Mouse (Mus musculus) neural tube, embryonic 13.5 days (tissue): ENCODE data around the gene Sh3bp5. TPM values are rescaled to one million over a fixed set of nuclear protein-coding genes. Genes with fewer than 3 reads are reported as not detected.
A peak's percentile ranks its signal among the peaks of the same experiment; 100 is the strongest.

Source experiments
- ATAC-seq: fragments of 200-750 bp; cut with Nextera tagmentation; 2 replicates; pipeline ENCODE4 v1.8.0; 2017; ENCODE audit warnings: low read depth, mild to moderate bottlenecking, moderate TSS enrichment, moderate library complexity
- H3K27ac ChIP-seq: fragments of 300-500 bp; sonication (generic); replicated peaks from 2 replicates; pipeline ENCODE4 v1.5.1; 2015; ENCODE audit warnings: moderate library complexity, mild to moderate bottlenecking, inconsistent platforms
- H3K27me3 ChIP-seq: fragments of 300-500 bp; sonication (generic); 2 replicates; pipeline ENCODE4 v1.6.1; 2015; ENCODE audit warnings: mild to moderate bottlenecking, inconsistent platforms
- H3K36me3 ChIP-seq: fragments of 300-500 bp; sonication (generic); 2 replicates; pipeline ENCODE4 v1.6.1; 2015; ENCODE audit warnings: mild to moderate bottlenecking, inconsistent platforms
- H3K4me1 ChIP-seq: fragments of 300-500 bp; sonication (generic); replicated peaks from 2 replicates; pipeline ENCODE4 v1.6.1; 2015; ENCODE audit warnings: inconsistent platforms
- H3K4me2 ChIP-seq: fragments of 300-500 bp; sonication (generic); 2 replicates; pipeline ENCODE4 v1.6.1; 2015; ENCODE audit warnings: inconsistent platforms, mild to moderate bottlenecking, moderate library complexity
- H3K4me3 ChIP-seq: fragments of 300-500 bp; sonication (generic); 2 replicates; pipeline ENCODE4 v1.5.1; 2015; ENCODE audit warnings: mild to moderate bottlenecking, inconsistent platforms
- H3K9ac ChIP-seq: fragments of 300-500 bp; sonication (generic); 2 replicates; pipeline ENCODE4 v1.6.1; 2015; ENCODE audit warnings: moderate library complexity, mild to moderate bottlenecking, inconsistent platforms
- H3K9me3 ChIP-seq: fragments of 300-500 bp; sonication (generic); 2 replicates; pipeline ENCODE4 v1.6.1; 2016; ENCODE audit warnings: inconsistent platforms
- WGBS: fragments of 180-500 bp; shearing (Covaris S2); methylation state at CpG from one replicate; pipeline ENCODE4 v1.1.7; 2015; 5-methylcytosine and 5-hydroxymethylcytosine counted together
- polyA plus RNA-seq: library from polyadenylated mRNA; unstranded; fragments of >200 nt; fragmentation: Nextera tagmentation; extraction: Ambion mirVana; gene quantifications from 2 replicates; pipeline ENCODE4 v1.2.1, GENCODE M21; 2015

Gene Sh3bp5
- polyA plus RNA-seq, 1 experiment from 2014 or later: 139 TPM

GRCm38 (mm10) chr14:31448994-31449393 is 13.1 kb upstream of the Sh3bp5 start:
- no peaks in the 10 kb centered on the region for H3K27me3 ChIP-seq
- H3K9ac ChIP-seq: no peak overlapping the region
- no peaks in the 10 kb centered on the region for H3K36me3 ChIP-seq
- H3K4me2 ChIP-seq: no peak overlapping the region
- ATAC-seq: no peak
- H3K4me3 ChIP-seq: no peak overlapping the region
- WGBS: 75% methylated on average over 5 of the region's 5 CpGs
- H3K27ac ChIP-seq: no peak overlapping the region
- no peaks in the 10 kb centered on the region for H3K4me1 ChIP-seq
- no peaks in the 10 kb centered on the region for H3K9me3 ChIP-seq

GRCm38 (mm10) chr14:31443616-31444015 is 7.7 kb upstream of the Sh3bp5 start:
- H3K27ac ChIP-seq: no peak overlapping the region
- H3K4me1 ChIP-seq: no peaks in the 10 kb centered on the region
- no peaks in the 10 kb centered on the region for H3K36me3 ChIP-seq
- no peak for ATAC-seq
- no peak overlapping the region for H3K4me3 ChIP-seq
- no peak overlapping the region for H3K9ac ChIP-seq
- H3K27me3 ChIP-seq: 0 out of 2 replicates have a peak, but pooled peaks cover 2% of the 10 kb centered on the region
- no peak overlapping the region for H3K4me2 ChIP-seq
- H3K9me3 ChIP-seq: no peaks in the 10 kb centered on the region
- WGBS: 72% methylated on average over 6 of the region's 6 CpGs

DNA sequence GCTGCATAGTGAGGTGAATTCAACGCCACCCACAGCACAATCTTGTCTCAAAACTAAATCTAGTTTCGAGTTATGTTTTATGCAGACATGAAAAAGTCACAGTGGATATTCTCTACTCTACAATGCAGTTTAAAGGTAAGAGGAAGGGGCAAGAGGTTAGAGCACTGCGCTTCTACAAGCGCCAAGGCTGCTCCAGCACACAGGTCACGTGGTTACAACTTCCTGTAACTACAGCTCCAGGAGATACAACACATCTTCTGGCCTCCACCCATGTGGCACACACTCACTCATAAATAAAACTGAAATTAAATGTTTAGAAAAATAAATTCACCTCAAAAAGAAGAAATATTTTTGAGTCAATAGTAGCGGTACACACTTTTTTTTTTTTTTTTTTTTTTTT is 4.8 kb upstream of the Sh3bp5 start:
- 86% methylated on average over 6 of the region's 6 CpGs for WGBS
- H3K9me3 ChIP-seq: no peaks in the 10 kb centered on the region
- H3K36me3 ChIP-seq: no peaks in the 10 kb centered on the region
- no peak overlapping the region for H3K4me3 ChIP-seq
- H3K27ac ChIP-seq: no peak overlapping the region
- H3K27me3 ChIP-seq: peaks cover 10% of the 10 kb centered on the region
- H3K9ac ChIP-seq: no peak overlapping the region
- ATAC-seq: no peak
- H3K4me1 ChIP-seq: peaks cover 8% of the 10 kb centered on the region
- no peak overlapping the region for H3K4me2 ChIP-seq

DNA sequence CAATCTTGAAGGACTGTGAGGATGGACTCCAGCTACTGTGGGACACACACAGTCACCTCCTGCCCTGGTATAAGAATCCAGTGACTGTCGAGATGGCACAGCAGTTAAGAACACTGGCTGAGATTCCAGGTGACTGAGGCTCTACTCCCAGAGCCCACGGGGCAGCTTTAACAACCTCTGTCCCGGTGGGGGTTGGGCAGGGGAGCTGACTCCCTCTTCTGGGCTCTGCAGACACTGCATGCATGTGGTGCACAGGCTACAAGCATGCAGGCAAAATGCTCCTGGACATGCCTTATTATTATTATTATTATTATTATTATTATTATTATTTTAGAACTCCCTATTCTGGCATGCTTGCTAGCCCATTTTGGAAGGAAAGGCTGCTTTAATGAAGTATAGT is 4.4 kb upstream of the Sh3bp5 start:
- H3K27ac ChIP-seq: no peak overlapping the region
- H3K9ac ChIP-seq: no peak overlapping the region
- H3K36me3 ChIP-seq: no peaks in the 10 kb centered on the region
- H3K27me3 ChIP-seq: peaks cover 10% of the 10 kb centered on the region
- no peaks in the 10 kb centered on the region for H3K9me3 ChIP-seq
- no peak for ATAC-seq
- no peak overlapping the region for H3K4me2 ChIP-seq
- no peak overlapping the region for H3K4me3 ChIP-seq
- 32% methylated on average over 3 of the region's 3 CpGs for WGBS
- H3K4me1 ChIP-seq: peaks cover 8% of the 10 kb centered on the region

DNA sequence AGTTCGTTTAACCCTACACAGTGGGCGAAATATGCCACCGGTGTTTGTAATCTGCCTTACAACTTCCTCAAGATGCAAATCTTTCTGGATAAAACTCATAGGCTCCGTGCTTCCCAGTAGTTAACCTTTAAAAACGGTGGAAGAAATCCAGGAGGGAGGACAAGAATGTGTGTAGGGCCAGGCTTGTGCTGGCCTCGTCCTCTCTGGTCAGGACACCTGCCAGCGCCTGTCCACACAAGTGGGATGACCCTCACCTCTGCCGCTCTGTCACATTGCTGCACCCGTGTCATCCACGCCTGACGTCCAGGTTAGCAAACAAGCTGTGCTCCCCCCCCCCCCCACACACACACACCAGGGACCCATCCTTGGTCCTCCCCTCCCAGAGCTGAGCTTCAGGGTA is 3.4 kb upstream of the Sh3bp5 start:
- Histone ChIP-seq H3K4me3 (no peak overlapping the region), H3K9me3 (no peaks in the 10 kb centered on the region), H3K36me3 (no peaks in the 10 kb centered on the region), H3K27ac (no peak overlapping the region), H3K9ac (no peak overlapping the region), H3K4me2 (no peak overlapping the region), H3K4me1 (peaks cover 11% of the 10 kb centered on the region), H3K27me3 (peaks cover 10% of the 10 kb centered on the region)
- no peak for ATAC-seq
- 80% methylated on average over 11 of the region's 11 CpGs for WGBS

DNA sequence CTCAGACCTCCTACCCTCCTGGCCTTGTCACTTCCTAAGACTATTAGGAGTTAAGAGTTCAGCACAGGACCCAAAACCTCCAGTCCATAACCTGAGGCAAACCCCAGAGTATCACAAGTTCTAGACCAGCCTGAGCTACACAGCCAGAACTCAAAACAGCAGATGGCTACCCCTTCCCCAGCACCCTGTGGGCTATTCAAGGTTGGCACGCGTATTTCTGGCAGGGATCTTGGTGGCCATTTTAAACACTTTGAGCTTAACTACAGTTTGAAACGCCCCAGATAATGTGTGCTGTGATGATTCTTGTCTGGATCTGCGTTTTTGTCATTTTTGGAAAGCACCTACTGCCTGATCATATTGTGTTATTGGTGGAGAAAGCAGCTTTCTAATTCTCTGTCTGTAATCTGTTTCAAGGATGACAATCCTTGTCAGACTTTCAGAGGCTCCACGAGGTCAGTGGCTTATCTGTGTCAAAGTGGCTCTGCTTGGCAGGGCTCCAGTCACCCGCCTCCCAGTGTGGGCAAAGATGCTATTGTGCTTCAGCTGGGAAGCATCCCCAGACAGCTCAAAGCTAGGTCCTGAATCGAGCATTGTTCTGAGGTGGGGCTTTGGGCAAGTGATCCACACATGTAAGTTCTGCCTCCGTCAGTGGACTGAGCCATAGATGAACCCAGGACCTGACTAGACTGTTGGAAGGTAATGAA is 2.1 kb upstream of the Sh3bp5 start:
- no peak for ATAC-seq
- 70% methylated on average over 8 of the region's 8 CpGs for WGBS
- H3K27me3 ChIP-seq: peaks cover 10% of the 10 kb centered on the region
- peaks cover 24% of the 10 kb centered on the region for H3K4me1 ChIP-seq
- no peak overlapping the region for H3K4me2 ChIP-seq
- no peak overlapping the region for H3K27ac ChIP-seq
- H3K4me3 ChIP-seq: no peak overlapping the region
- H3K36me3 ChIP-seq: 0 out of 2 replicates have a peak, but pooled peaks cover 2% of the 10 kb centered on the region
- no peak overlapping the region for H3K9ac ChIP-seq
- H3K9me3 ChIP-seq: no peaks in the 10 kb centered on the region

GRCm38 (mm10) chr14:31435018-31435915 is 611 bp downstream of the Sh3bp5 start:
- peak; percentile 83 for ATAC-seq
- WGBS: under 1% methylated on average over 51 of the region's 53 CpGs
- peak overlapping the region; percentile 70 for H3K4me3 ChIP-seq
- H3K9ac ChIP-seq: peak overlapping the region; percentile 88
- H3K36me3 ChIP-seq: peaks cover 18% of the 10 kb centered on the region
- peak overlapping the region; percentile 93 for H3K27ac ChIP-seq
- peaks cover 31% of the 10 kb centered on the region for H3K4me1 ChIP-seq
- H3K27me3 ChIP-seq: peaks cover 9% of the 10 kb centered on the region
- peak overlapping the region; percentile 71 for H3K4me2 ChIP-seq
- no peaks in the 10 kb centered on the region for H3K9me3 ChIP-seq

GRCm38 (mm10) chr14:31434426-31434825 is 1.5 kb downstream of the Sh3bp5 start:
- Histone ChIP-seq H3K27ac (0 out of 2 replicates have a peak overlapping the region, but pooled peaks have one; percentile 40), H3K36me3 (peaks cover 18% of the 10 kb centered on the region), H3K4me3 (peak overlapping the region; percentile 70), H3K4me2 (peak overlapping the region; percentile 71), H3K27me3 (peaks cover 7% of the 10 kb centered on the region), H3K4me1 (peaks cover 31% of the 10 kb centered on the region), H3K9ac (peak overlapping the region; percentile 88), H3K9me3 (no peaks in the 10 kb centered on the region)
- no peak for ATAC-seq
- WGBS: 47% methylated on average over 5 of the region's 5 CpGs

DNA sequence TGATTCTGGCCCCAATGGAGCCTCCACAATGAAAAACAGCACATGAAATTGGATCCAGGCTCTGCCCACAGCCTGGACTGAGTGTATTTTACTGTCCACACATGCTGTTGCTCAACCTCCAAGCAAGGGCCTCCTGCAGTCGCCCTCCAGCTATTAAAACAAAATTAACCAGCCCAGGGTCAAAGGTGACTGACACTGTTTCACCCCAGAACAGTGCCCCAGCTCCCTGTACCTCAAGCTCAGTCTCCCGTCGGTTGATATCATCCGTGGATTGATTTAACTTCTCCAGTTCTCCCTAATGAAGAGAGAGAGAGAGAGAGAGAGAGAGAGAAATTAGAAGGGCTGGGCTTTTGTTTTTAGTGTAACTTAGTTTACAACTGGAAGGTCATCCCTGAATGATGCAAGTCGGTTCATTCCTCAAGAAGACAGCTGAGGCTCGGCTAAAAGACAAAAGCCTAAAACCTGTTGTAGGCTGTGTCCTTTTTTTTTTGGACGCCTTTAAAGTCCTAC is 2.0 kb downstream of the Sh3bp5 start:
- no peak for ATAC-seq
- Histone ChIP-seq H3K4me2 (peak overlapping the region; percentile 71), H3K36me3 (peaks cover 18% of the 10 kb centered on the region), H3K4me1 (peaks cover 34% of the 10 kb centered on the region), H3K9me3 (no peaks in the 10 kb centered on the region), H3K9ac (peak overlapping the region; percentile 88), H3K27ac (no peak overlapping the region), H3K27me3 (peaks cover 7% of the 10 kb centered on the region), H3K4me3 (peak overlapping the region; percentile 70)
- WGBS: 11% methylated on average over 7 of the region's 7 CpGs

DNA sequence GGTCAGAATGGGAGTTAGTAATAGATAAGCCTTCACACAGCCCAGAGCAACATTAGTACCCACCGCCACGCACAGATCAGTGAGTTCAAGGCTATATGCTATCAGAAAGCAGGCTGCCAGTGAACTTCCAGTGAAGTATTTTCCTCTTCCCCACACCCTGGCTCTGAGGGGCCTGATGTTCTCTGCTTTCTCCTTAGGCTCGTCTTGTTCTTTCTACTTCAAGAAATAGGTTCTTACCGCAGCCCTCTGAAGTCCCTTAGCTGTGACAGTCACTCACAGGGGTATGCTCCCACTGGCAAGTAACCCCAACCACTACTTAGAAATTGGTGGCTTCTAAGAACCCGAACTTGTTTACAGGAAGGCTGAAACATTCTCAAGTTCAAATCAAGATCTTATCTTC is 2.8 kb downstream of the Sh3bp5 start:
- Histone ChIP-seq H3K9me3 (no peaks in the 10 kb centered on the region), H3K36me3 (peaks cover 25% of the 10 kb centered on the region), H3K4me3 (peak overlapping the region; percentile 70; the same call in 1 of the 2 replicates), H3K4me1 (peaks cover 42% of the 10 kb centered on the region), H3K9ac (no peak overlapping the region), H3K4me2 (peak overlapping the region; percentile 71), H3K27me3 (peaks cover 7% of the 10 kb centered on the region), H3K27ac (no peak overlapping the region)
- no peak for ATAC-seq
- 78% methylated on average over 5 of the region's 5 CpGs for WGBS

GRCm38 (mm10) chr14:31432424-31432823 is 3.5 kb downstream of the Sh3bp5 start:
- Histone ChIP-seq H3K9ac (no peak overlapping the region), H3K4me1 (peaks cover 42% of the 10 kb centered on the region), H3K4me3 (no peak overlapping the region)

DNA sequence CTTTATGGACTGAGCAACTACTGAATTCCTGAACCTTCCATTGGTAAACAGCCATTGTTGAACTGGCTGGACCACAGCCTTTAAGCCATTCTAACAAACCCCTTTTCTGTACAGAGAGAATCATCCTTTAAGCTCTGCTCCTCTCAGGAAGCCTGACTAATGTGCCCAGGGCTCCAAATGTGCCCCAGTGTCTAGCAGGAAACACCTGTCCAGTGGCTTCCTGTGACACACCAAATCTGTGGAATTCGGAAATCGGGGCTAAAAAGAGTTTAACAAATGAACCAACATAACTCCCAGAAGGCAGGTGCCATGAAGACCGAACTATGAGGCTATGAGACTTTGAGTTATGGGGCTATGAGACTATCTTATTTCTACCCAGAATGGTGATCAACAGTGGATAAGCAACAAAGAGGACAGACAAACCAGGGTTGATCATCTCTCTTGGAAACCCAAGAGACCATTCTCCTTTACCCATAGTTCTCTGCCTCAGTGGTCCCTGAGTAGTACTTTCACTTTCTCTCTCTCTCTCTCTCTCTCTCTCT is 4.0 kb downstream of the Sh3bp5 start:
- ATAC-seq: no peak
- H3K4me3 ChIP-seq: no peak overlapping the region
- 86% methylated on average over 3 of the region's 3 CpGs for WGBS
- H3K9me3 ChIP-seq: no peaks in the 10 kb centered on the region
- H3K27ac ChIP-seq: no peak overlapping the region
- H3K9ac ChIP-seq: no peak overlapping the region
- H3K36me3 ChIP-seq: peaks cover 38% of the 10 kb centered on the region
- H3K4me1 ChIP-seq: peaks cover 42% of the 10 kb centered on the region
- no peak overlapping the region for H3K4me2 ChIP-seq
- peaks cover 3% of the 10 kb centered on the region; the same call in 1 of the 2 replicates for H3K27me3 ChIP-seq

More at GRCm38 (mm10) chr14:31432424-31432823, 3.5 kb downstream of the Sh3bp5 start:
- ATAC-seq: no peak
- H3K27me3 ChIP-seq: peaks cover 7% of the 10 kb centered on the region
- H3K36me3 ChIP-seq: peaks cover 32% of the 10 kb centered on the region
- WGBS: 63% methylated on average over 4 of the region's 4 CpGs
- H3K27ac ChIP-seq: no peak overlapping the region
- no peaks in the 10 kb centered on the region for H3K9me3 ChIP-seq
- H3K4me2 ChIP-seq: 0 out of 2 replicates have a peak overlapping the region, but pooled peaks have one; percentile 71
